Mouse (Mus musculus): ENCODE results near the gene Fhl1. TPM values are rescaled to one million over a fixed set of nuclear protein-coding genes. Genes with fewer than 3 reads are reported as not detected.

Fhl1 gene
- total RNA-seq, 2 experiments from 2014 or later, result 0.72 TPM; not detected in 1

Other genes starting within 250 kb of the Fhl1 start
- not detected in 2 replicates for gene Gm10477, start 207.0 kb upstream of the Fhl1 start, total RNA-seq (2015)
- not detected in 2 replicates for gene Gm10477, start 207.0 kb upstream of the Fhl1 start, total RNA-seq (2017)
- gene Gm648, start 182.2 kb upstream of the Fhl1 start, total RNA-seq (2015), result not detected in 2 replicates
- not detected in 2 replicates for gene Gm648, start 182.2 kb upstream of the Fhl1 start, total RNA-seq (2017)
- gene Mmgt1, start 133.7 kb upstream of the Fhl1 start, total RNA-seq (2015), result 27.2 and 27.8 TPM in 2 replicates
- gene Mmgt1, start 133.7 kb upstream of the Fhl1 start, total RNA-seq (2017), result 24.0 and 24.4 TPM in 2 replicates
- 8.8 and 9.5 TPM in 2 replicates for gene Slc9a6, start 122.0 kb upstream of the Fhl1 start, total RNA-seq (2015)
- gene Slc9a6, start 122.0 kb upstream of the Fhl1 start, total RNA-seq (2017), result 6.2 and 7.0 TPM in 2 replicates
- gene Map7d3, start 90.5 kb downstream of the Fhl1 start, total RNA-seq (2015), result 10.3 and 11.3 TPM in 2 replicates
- 3.1 and 4.4 TPM in 2 replicates for gene Map7d3, start 90.5 kb downstream of the Fhl1 start, total RNA-seq (2017)
- 0.02 TPM in 1 of 2 replicates, not detected in the other for gene Adgrg4, start 138.4 kb downstream of the Fhl1 start, total RNA-seq (2015)
- gene Adgrg4, start 138.4 kb downstream of the Fhl1 start, total RNA-seq (2017), result 0.03 TPM in 1 of 2 replicates, not detected in the other

All from megakaryocyte progenitor cell, adult 5-6 weeks (primary cell).